Comparison of ENCODE assay signal across 8 mouse cellular contexts in genomic region chr3:89132285-89133062, GRCm38 (mm10). TPM values are rescaled to one million over a fixed set of nuclear protein-coding genes. Genes with fewer than 3 reads are reported as not detected.
DNase-seq lines count a peak whose midpoint lies in the region; TF ChIP-seq lines count a peak whose summit lies in the region.

No protein-coding gene starts in this region.

- H3K27ac ChIP-seq in heart, adult 2 months: no peak overlapping the region

- TF ChIP-seq EP300 in heart, adult 2 months (IDR thresholded peaks at IDR 0.05; ENCODE audit: insufficient read depth, low read depth, low read length): no peak

- peak; percentile 48 for TF ChIP-seq CTCF in heart, adult 2 months (IDR thresholded peaks at IDR 0.05)

- no peaks in the 10 kb centered on the region for H3K79me2 ChIP-seq in heart, adult 2 months (replicated peaks; ENCODE audit: control insufficient read depth, insufficient read depth, low read length)

- no peaks in the 10 kb centered on the region for H3K4me1 ChIP-seq in heart, adult 2 months (ENCODE audit: control insufficient read depth, insufficient read depth, low read length)

- peak in 1 of 2 experiments; percentile 31 for DNase-seq in heart, adult 2 months
- no peak for DNase-seq in heart, postnatal 25 days (ENCODE audit: low spot score)
- DNase-seq in adrenal gland, adult 2 months: peak; percentile 79
- DNase-seq in embryo, embryonic 10.5 days (ENCODE audit: low spot score): peak; percentile 60
- DNase-seq in heart, postnatal 14 days: peak; percentile 13 to 32
- peak; percentile 35 to 44 for DNase-seq in layer of hippocampus, postnatal 36 days
- DNase-seq in lung, postnatal 14 days: peak; percentile 12
- peak; percentile 55 for DNase-seq in right cerebral cortex, postnatal 25 days

- 16% methylated on average over 30 of the region's 30 CpGs for WGBS in heart, adult 2 months

- no peak overlapping the region for H3K9ac ChIP-seq in heart, adult 2 months (ENCODE audit: low read depth, low read length)

- intact Hi-C loops in heart, adult 2 months (cut with DNase I): no loop called here
- intact Hi-C loops in heart, postnatal 25 days (cut with DNase I): no loop called here
- intact Hi-C loops in heart, postnatal 14 days (cut with DNase I): no loop called here

- H3K27me3 ChIP-seq in heart, adult 2 months (ENCODE audit: control insufficient read depth, insufficient read depth, low read length): no peaks in the 10 kb centered on the region

- H3K4me3 ChIP-seq in heart, adult 2 months: 0 out of 2 replicates have a peak overlapping the region, but pooled peaks have one; percentile 16

- no peaks in the 10 kb centered on the region for H3K36me3 ChIP-seq in heart, adult 2 months (ENCODE audit: control insufficient read depth, insufficient read depth, low read length)

- no peak for TF ChIP-seq POLR2A in heart, adult 2 months (IDR thresholded peaks at IDR 0.05; ENCODE audit: insufficient read depth, low read depth, low read length)

RNA-seq across cellular contexts. Expression of gene Pklr, which starts 3.5 kb away (rescaled TPM):
- not detected for total RNA-seq in heart, adult 2 months (2021)
- 0.06 TPM in 1 of 2 replicates, not detected in the other for polyA plus RNA-seq in heart, adult 2 months (2012; rRNA removed)
- total RNA-seq in heart, postnatal 25 days (2021): not detected
- under 1 TPM in 1 of 2 experiments, not detected in 1; 0.81 TPM for total RNA-seq in adrenal gland, adult 2 months (2021)
- polyA plus RNA-seq in adrenal gland, adult 2 months (2012; rRNA removed): 0.55 TPM in 1 of 2 replicates, not detected in the other
- total RNA-seq in heart, postnatal 14 days (2021): not detected
- total RNA-seq in layer of hippocampus, postnatal 36 days (2021): not detected

RNA-seq across cellular contexts. Expression of gene Hcn3, which starts 27.5 kb away (rescaled TPM):
- under 1 TPM in 1 of 2 experiments, not detected in 1; 0.25 TPM for total RNA-seq in heart, adult 2 months (2021)
- polyA plus RNA-seq in heart, adult 2 months (2012; rRNA removed): 0.26 and 0.29 TPM in 2 replicates
- under 1 TPM; 0.16 to 0.61 TPM for total RNA-seq in heart, postnatal 25 days (2021)
- 1 to 10 TPM; 2.4 to 6.6 TPM for total RNA-seq in adrenal gland, adult 2 months (2021)
- polyA plus RNA-seq in adrenal gland, adult 2 months (2012; rRNA removed): 20.9 and 34.5 TPM in 2 replicates
- total RNA-seq in heart, postnatal 14 days (2021): under 1 TPM; 0.49 to 0.60 TPM
- 10 to 100 TPM; 11.8 to 12.1 TPM for total RNA-seq in layer of hippocampus, postnatal 36 days (2021)

RNA-seq across cellular contexts. Expression of gene Fdps, which starts 30.7 kb away (rescaled TPM):
- 10 to 100 TPM; 20.8 to 21.1 TPM for total RNA-seq in heart, adult 2 months (2021)
- 22.5 and 29.6 TPM in 2 replicates for polyA plus RNA-seq in heart, adult 2 months (2012; rRNA removed)
- total RNA-seq in heart, postnatal 25 days (2021): 10 to 100 TPM; 20.7 to 22.3 TPM
- 100 to 1,000 TPM; 208 to 632 TPM for total RNA-seq in adrenal gland, adult 2 months (2021)
- 253 and 549 TPM in 2 replicates for polyA plus RNA-seq in adrenal gland, adult 2 months (2012; rRNA removed)
- total RNA-seq in heart, postnatal 14 days (2021): 10 to 100 TPM; 19.7 to 23.5 TPM
- total RNA-seq in layer of hippocampus, postnatal 36 days (2021): 10 to 100 TPM; 78.8 to 80.0 TPM

RNA-seq across cellular contexts. Expression of gene Gm43738, which starts 31.6 kb away (rescaled TPM):
- not detected for total RNA-seq in heart, adult 2 months (2021)
- polyA plus RNA-seq in heart, adult 2 months (2012; rRNA removed): not detected in 2 replicates
- not detected for total RNA-seq in heart, postnatal 25 days (2021)
- total RNA-seq in adrenal gland, adult 2 months (2021): not detected
- not detected in 2 replicates for polyA plus RNA-seq in adrenal gland, adult 2 months (2012; rRNA removed)
- not detected for total RNA-seq in heart, postnatal 14 days (2021)
- not detected for total RNA-seq in layer of hippocampus, postnatal 36 days (2021)

RNA-seq across cellular contexts. Expression of gene Clk2, which starts 32.1 kb away (rescaled TPM):
- 10 to 100 TPM; 15.4 to 18.9 TPM for total RNA-seq in heart, adult 2 months (2021)
- 26.5 and 40.4 TPM in 2 replicates for polyA plus RNA-seq in heart, adult 2 months (2012; rRNA removed)
- 10 to 100 TPM; 18.1 to 18.7 TPM for total RNA-seq in heart, postnatal 25 days (2021)
- 10 to 100 TPM; 39.3 to 73.3 TPM for total RNA-seq in adrenal gland, adult 2 months (2021)
- polyA plus RNA-seq in adrenal gland, adult 2 months (2012; rRNA removed): 52.2 and 63.4 TPM in 2 replicates
- 10 to 100 TPM; 23.3 to 23.6 TPM for total RNA-seq in heart, postnatal 14 days (2021)
- 10 to 100 TPM; 52.0 to 53.4 TPM for total RNA-seq in layer of hippocampus, postnatal 36 days (2021)
